Mouse (Mus musculus) adipocyte (in vitro differentiated cells): ENCODE measurements at regions not wholly inside any gene's neighbourhood (a gene's known extent, or its start where the extent isn't known, plus 50 kb on each side); places are given as distances from the start of the nearest gene placed in this dataset.

ENCODE experiments used
- DNase-seq: peaks from one replicate; pipeline ENCODE4 v3.0.0-alpha.2; 2016; ENCODE audit warnings: low spot score

DNA sequence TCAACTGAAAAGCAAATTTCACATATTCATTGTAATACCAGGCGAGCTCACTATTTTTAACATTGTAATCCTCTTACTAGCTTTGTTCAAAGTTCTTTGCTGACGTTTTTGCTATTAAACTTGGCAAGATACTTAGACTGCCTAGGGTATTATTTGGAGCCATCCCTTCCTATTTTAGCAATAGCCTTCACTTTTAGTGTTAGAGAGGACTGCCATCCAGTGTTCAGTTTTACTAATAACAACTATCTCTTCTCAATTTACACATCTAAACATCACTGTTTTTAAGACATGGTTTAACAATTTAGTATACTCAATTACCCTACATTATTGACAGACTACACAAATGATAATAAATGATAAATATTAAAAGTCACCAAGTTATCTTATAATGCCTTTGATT is 349.8 kb downstream of the 4932411N23Rik start:
- DNase-seq: peak; percentile 51
